Mouse (Mus musculus) CD4-positive, CD25-positive, alpha-beta regulatory T cell, adult 2 months (primary cell): ENCODE results near the gene Rxrb.

Experiments
- DNase-seq: peaks from one replicate; pipeline ENCODE4 v3.0.0-alpha.2; 2012; ENCODE audit warnings: low read depth, low spot score

The Rxrb gene

DNA sequence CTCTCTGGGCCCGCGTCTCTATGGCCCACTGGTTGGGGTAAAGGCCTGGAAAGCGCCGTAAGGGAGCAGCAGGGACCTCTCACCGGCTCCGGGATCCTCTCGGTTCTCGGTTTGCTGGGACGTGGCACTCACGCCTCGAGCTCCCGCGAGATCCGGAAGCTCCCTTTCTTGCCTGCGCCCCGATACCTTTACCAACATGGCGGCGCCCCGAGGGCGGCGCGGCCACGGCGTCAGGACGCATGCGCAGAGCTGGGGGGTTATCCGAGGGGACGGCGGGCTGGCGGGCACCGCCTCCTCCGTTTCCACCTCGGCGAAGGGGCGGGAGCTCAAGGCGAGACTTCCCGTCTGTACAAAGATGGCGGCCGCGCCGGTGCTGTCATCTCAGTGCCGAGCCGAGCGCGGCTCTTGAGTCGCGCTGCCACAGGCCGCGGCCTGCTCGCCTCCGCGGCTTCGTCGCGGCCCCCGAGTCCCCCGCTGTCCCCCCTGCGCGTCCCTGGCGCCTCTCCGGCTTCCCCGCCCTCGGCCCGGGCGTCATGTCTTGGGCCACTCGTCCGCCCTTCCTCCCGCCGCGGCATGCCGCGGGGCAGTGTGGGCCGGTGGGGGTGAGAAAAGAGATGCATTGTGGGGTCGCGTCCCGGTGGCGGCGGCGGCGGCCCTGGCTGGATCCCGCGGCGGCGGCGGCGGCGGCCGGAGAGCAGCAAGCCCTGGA, at the start of gene Rxrb, which contains the start of gene Slc39a7:
Gene Rxrb, plus strand, starts transcription at position 348 of the 709 bp plus-strand sequence.
Gene Slc39a7, minus strand, starts transcription at position 218 of the 709 bp plus-strand sequence.
- peak; percentile 100 for DNase-seq

DNA sequence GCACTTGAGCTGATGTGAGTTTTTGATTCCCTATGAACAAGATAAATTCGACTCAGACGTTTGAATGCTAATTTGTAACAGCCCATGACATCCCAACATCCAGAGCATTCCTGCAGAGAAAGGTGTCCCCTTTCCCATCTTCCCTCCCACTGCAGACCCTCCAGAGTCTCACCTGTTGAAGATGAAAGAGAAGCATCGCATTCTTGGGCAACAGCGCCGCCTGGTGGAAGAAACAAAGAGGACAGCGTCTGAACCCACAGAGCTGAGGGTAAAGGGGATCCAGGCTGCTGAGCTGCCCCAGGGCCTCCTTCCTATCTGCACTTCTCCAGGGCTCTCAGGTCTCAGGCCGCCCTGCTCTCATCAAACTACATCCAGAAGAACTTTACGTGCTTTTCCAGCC, 49.5 kb upstream of the Rxrb start:
- DNase-seq = peak; percentile 84

GRCm38 (mm10) chr17:33991788-33992664, 39.6 kb upstream of the Rxrb start:
- DNase-seq = peak; percentile 91

DNA sequence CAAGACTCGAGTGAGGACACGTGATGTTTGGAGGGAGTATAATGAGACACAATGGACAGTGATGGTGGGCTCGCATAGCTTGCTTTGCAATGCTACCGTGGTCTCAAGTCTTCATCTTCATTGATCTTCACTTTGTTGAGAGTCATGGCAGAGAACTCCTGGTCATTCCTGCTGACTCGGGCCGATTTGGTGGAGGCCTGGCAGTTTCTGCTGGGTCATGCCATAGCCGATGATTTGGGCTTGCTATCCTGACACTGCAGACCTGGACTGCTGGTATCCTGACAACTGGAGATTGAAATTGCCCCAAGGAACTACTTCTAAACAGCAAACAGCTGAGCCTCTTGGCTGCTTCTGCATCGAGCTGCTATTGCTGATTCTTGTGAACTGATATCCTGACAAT, 36.7 kb upstream of the Rxrb start:
- peak; percentile 30 for DNase-seq

DNA sequence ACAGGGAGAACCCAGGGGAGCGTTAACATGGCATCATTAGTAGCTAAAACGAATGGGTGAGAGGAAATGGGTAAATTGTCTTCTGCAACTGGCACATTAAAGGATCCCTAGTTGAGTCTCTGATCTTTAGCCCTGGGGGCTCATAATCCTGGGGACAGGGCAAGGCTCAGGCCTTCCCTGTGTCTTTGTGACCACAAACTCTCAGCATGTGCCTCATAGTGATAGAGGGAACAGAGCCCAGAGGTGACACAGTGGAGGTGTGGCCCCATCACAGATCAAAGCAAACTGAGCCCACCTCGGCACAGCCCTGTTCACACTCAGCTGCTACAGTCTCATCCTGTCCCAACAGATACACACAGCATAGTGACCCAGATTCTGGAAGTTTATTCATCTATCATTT, 36.0 kb upstream of the Rxrb start:
- DNase-seq = peak; percentile 54

GRCm38 (mm10) chr17:33997025-33997424, 34.6 kb upstream of the Rxrb start:
- peak; percentile 28 for DNase-seq

- DNase-seq = peak; percentile 69
Measured at GRCm38 (mm10) chr17:33998697-33999096, 32.9 kb upstream of the Rxrb start.

DNA sequence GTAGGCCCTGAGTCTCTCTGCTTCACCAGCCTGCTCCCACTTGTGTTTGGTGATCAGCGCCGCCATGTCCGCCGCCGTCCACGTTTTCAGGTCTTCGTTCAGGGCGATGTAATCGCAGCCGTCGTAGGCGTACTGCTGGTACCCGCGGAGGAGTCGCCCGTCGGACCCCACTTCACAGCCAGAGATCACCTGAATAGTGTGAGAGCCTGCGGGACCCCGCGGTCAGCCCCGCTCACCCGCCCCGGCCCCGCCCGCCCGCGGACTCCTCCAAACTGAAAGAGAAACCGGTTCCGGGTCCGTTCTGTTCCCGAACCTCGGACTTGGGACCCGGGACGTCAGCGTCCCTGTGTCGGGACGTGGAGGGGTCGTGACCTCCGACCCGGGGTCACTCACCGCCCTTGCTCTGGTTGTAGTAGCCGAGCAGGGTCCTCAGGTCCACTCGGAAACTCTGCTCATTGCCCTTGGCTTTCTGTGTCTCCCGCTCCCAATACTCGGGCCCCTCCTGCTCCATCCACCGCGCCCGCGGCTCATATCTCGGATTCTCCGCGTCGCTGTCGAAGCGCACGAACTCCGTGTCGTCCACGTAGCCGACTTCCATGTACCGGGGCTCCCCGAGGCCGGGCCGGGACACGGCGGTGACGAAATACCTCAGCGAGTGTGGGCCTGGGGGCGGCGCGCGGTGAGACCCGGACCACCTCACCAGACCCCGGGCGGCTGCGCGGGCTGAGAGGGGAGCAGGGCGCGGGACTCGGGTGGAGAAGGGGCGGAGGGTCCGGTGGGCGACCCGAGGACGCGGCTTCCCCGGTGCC, 32.1 kb upstream of the Rxrb start:
- DNase-seq = peak; percentile 69

GRCm38 (mm10) chr17:34000150-34000537, 31.5 kb upstream of the Rxrb start, which contains the start of gene H2-K1:
H2-K1 (minus strand) TSS chr17:34000347.
- peak; percentile 99 for DNase-seq

GRCm38 (mm10) chr17:34000796-34001195, 30.8 kb upstream of the Rxrb start:
- peak; percentile 20 for DNase-seq

DNA sequence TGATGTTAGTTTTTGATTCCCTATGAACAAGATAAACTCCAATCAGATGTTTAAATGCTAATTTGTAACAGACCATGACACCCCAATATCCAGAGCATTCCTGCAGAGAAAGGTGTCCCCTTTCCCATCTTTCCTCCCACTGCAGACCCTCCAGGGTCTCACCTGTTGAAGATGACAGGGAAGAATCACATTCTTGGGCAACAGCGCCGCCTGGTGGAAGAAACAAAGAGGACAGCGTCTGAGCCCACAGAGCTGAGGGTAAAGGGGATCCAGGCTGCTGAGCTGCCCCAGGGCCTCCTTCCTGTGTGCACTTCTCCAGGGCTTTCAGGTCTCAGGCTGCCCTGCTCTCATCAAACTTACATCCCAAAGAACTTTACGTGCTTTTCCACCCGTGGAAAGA, 28.2 kb upstream of the Rxrb start:
- DNase-seq = peak; percentile 78

- no peak for DNase-seq
Measured at GRCm38 (mm10) chr17:34006570-34006969, 25.0 kb upstream of the Rxrb start.

GRCm38 (mm10) chr17:34010156-34010555, 21.5 kb upstream of the Rxrb start:
- no peak for DNase-seq

DNA sequence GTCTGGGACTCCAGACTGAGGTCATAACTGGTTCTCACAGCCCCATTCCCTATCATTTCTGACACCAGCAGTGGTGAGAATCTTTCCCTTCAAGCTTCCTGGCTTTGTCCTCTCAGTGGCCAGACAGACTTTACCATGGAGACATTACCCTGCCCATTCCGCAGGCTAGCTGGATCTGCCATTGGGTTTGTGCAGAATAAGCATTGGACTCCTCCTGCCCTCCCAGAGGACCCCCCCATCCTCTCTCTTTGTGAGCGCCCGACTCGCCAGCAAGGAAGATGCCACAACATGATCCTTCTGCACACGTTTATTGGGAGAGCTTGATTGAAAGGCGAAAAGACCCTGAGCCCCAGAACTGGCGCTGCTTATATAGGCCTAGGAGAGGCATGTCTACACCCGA, 18.2 kb upstream of the Rxrb start:
- no peak for DNase-seq

DNA sequence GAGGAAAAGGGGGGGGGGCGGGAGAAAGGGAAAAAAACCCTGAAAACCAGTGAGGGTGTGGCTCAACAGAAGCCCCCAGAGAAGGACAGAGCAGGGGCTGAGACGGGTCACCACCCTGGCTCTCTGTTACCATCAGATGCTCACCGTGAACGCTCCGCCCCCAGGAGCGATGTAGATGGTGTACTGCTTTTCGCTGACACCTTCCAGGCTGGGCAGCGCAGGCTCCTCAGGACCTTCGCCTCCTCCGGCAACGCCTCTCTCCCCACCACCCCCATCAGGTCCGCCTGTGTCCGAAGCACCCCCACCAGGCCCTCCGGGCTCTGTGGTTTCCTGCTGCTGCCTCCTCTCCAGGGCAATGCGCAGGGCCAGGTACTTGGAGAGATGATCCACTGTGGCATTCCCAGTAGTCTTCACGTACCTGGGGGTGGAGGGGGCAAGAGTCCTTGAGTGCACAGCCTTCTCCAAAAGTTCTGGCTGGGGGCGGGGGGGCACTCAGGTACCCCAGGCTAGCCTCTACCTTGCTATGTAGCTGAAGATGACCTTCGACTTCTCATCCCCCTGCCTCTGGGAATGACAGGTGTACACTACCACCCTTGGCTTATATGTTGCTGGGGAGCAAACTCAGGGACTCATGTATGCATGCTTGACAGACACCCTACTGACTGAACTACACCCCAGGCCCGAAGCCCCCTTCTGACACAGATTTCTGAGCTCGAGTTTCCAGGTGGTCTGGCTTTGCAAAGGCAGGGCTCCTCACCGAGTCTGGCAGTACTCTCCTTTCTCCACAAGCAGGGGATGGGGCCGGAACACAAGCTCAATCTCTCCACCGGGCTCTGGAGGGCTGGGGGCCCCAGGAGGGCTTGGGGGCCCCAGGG, 9.8 kb upstream of the Rxrb start:
- no peak for DNase-seq

DNA sequence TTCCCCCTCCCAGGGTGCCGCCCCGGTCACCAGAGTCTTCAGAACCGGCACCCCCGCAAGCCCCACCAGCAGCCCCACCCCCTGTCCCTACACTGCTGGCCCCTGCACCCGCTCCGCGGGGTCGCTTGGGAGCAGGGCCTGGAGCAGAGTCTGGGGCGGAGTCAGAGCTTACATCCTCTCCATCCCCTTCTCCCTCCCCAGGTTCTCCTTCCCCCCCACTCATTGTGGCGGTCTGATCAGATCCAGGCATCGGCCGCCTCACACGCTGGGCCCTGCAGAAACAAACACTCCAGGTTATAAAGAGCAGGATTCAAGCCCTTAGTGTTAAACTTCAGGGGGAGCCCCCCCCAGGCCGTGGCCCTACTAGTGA, 9.2 kb upstream of the Rxrb start:
- no peak for DNase-seq

GRCm38 (mm10) chr17:34022987-34023386, 8.6 kb upstream of the Rxrb start:
- no peak for DNase-seq

DNA sequence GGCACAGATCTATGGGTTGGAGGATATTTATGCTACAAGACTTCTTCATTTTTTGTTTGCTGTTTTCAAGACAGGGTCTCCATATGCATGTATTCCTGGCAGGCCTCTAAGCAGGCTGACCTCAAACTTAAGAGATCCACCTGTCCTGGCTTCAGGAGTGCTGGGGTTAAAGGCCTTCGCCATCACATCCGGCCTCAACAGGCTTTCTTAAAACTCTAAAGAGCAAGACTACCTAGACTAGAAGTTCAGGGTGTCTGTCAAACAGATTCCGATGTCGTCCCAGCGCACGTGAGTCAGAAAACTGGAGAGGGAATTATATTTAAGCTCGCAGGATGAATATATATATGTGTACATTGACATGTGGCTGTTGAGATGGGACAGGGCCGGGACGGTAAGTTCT, 7.9 kb upstream of the Rxrb start:
- DNase-seq = no peak

DNA sequence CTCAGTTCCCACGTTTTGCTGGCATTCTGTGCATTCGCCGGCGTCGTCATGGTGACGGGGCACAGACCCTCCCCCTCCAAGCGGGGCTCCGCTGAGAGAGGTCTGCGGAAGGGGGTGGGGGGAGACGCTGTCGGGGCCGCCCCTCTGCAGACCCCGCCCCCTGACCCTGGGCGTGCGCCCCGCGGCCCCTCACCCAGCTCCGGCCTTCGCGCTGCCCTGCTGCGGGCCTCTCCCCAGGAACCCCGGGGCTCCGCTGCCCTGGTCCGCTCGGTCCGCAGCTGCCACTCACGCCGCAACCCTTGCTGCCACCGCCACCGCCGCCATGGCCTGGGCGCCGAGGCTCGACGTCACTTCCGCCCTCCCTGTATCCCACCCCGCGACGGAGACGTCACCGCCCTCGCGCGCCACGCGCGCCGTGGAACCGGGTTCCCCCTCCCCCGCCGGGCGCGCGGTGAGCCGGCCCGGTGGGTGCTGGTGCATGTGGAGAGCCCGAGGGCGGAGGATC, 7.2 kb upstream of the Rxrb start, which contains the start of gene Ring1:
Gene Ring1, minus strand, starts transcription at position 364 of the 505 bp plus-strand sequence.
- peak; percentile 92 for DNase-seq
